Mouse (Mus musculus): Measurements from ENCODE around the gene Gm13694.
"Not testable (repeated sequence)": the region's sequence is repeated elsewhere in the genome, so short reads cannot be mapped to it uniquely, and the experiment has no call there.

DNA sequence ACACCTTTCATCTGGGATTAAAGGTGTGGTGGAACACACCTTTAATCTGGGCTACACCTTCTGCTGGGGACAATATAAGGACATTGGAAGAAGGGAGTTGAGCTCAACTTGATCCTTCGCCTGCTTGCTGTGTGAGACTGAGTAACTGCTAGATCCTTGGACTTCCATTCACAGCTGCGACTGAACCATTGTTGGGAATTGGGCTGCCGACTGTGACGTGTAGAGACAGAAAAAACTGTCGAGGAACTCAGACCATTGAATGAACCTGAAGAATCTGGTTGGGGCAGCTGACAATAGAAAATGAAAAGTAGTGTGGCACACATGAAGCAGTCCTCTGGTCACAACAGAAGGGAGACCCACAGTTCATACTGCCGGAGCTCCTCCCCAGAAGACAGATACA is 17.5 kb upstream of the Gm13694 start, which contains the start of gene Gm13693:
- not testable (repeated sequence) for TF ChIP-seq POLR2A (IDR thresholded peaks at IDR 0.05; ENCODE audit: extremely low read depth, insufficient read depth, low read length); CTCF (IDR thresholded peaks at IDR 0.05; ENCODE audit: low read depth, low read length)

Measured in liver, adult 2 months (tissue).